Mouse (Mus musculus) hindbrain, postnatal 0 days (tissue): ENCODE measurements around the gene Syk. TPM values are rescaled to one million over a fixed set of nuclear protein-coding genes. Genes with fewer than 3 reads are reported as not detected.
A peak's percentile ranks its signal among the peaks of the same experiment; 100 is the strongest.

Experiments used
- ATAC-seq: fragments of 200-750 bp; cut with Nextera tagmentation; 2 replicates; pipeline ENCODE4 v1.8.0; 2017; ENCODE audit warnings: mild to moderate bottlenecking, moderate TSS enrichment, moderate library complexity
- DNase-seq: peaks from one replicate; pipeline ENCODE4 v3.0.0-alpha.2; 2015; ENCODE audit warnings: low spot score
- H3K27ac ChIP-seq: fragments of 300-500 bp; sonication (generic); 2 replicates; pipeline ENCODE4 v1.5.1; 2014; ENCODE audit warnings: mild to moderate bottlenecking
- H3K27me3 ChIP-seq: fragments of 300-500 bp; sonication (generic); 2 replicates; pipeline ENCODE4 v1.6.1; 2014; ENCODE audit warnings: low read length, mixed read lengths; ENCODE audit not compliant: insufficient read depth
- H3K36me3 ChIP-seq: fragments of 300-500 bp; sonication (generic); 2 replicates; pipeline ENCODE4 v1.6.1; 2014; ENCODE audit warnings: low read length, mixed read lengths; ENCODE audit not compliant: insufficient read depth
- H3K4me1 ChIP-seq: fragments of 300-500 bp; sonication (generic); 2 replicates; pipeline ENCODE4 v1.6.1; 2014; ENCODE audit warnings: antibody characterized with exemption, low read length, mixed read lengths; ENCODE audit not compliant: insufficient read depth
- H3K4me2 ChIP-seq: fragments of 300-500 bp; sonication (generic); 2 replicates; pipeline ENCODE4 v1.6.1; 2014; ENCODE audit warnings: low read depth, mild to moderate bottlenecking, low read length, moderate library complexity, mixed read lengths
- H3K4me3 ChIP-seq: fragments of 300-500 bp; sonication (generic); 2 replicates; pipeline ENCODE4 v1.5.1; 2014; ENCODE audit warnings: low read length
- H3K9ac ChIP-seq: fragments of 300-500 bp; sonication (generic); replicated peaks from 2 replicates; pipeline ENCODE4 v1.6.1; 2014; ENCODE audit warnings: mild to moderate bottlenecking, low read length, moderate library complexity, mixed read lengths
- H3K9me3 ChIP-seq: fragments of 300-500 bp; sonication (generic); 2 replicates; pipeline ENCODE4 v1.6.1; 2016; ENCODE audit warnings: low read length, mixed read lengths
- CTCF ChIP-seq: IDR thresholded peaks from 2 replicates; pipeline ENCODE4 v1.5.1; 2016; ENCODE audit warnings: antibody characterized with exemption, control low read depth, low read depth
- WGBS: fragments of 180-500 bp; shearing (Covaris S2); extraction: QIAGEN DNeasy Blood & Tissue Kit; methylation state at CpG from one replicate; pipeline ENCODE4 v1.1.7; 2014; 5-methylcytosine and 5-hydroxymethylcytosine counted together
- polyA plus RNA-seq: library from polyadenylated mRNA; unstranded; fragments of >200 nt; fragmentation: Nextera tagmentation; extraction: Ambion mirVana; gene quantifications from 2 replicates; pipeline ENCODE4 v1.2.1, GENCODE M21; 2015
- total RNA-seq: library from RNA; depleted of rRNA; stranded (reverse); fragments of >200 nt; gene quantifications from 2 replicates; pipeline ENCODE4 v1.2.3, GENCODE M21; 2014

Gene Syk
- total and polyA plus RNA-seq, 2 experiments from 2014 or later, result 1.2 to 2.7 TPM

DNA sequence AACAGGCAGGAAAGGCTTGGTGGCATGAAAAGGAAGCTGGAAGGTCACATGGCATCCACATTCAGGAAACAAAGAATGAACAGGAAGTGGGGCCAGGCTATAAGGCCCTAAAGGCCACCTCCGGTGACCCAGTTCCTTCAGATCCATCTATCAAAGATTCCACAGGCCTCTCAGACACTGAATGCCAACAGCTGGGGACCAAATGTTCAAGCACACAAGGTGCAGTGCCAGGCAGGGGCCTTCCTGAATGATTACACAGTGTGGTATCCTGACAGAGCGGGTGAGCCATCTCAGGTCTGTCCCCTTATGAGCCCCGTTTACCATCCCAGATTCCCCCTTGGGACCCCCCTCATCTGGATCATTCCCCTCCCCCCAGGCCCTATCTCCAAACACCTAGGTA, 63.6 kb downstream of the Syk start:
- TF ChIP-seq CTCF, result no peak
- H3K4me3 ChIP-seq, result no peak overlapping the region
- no peaks in the 10 kb centered on the region for H3K27me3 ChIP-seq
- no peak overlapping the region for H3K4me2 ChIP-seq
- no peak for DNase-seq
- H3K36me3 ChIP-seq, result no peaks in the 10 kb centered on the region
- H3K9me3 ChIP-seq, result no peaks in the 10 kb centered on the region
- no peak overlapping the region for H3K9ac ChIP-seq
- no peak overlapping the region for H3K27ac ChIP-seq
- 96% methylated on average over 3 of the region's 3 CpGs for WGBS
- H3K4me1 ChIP-seq, result no peaks in the 10 kb centered on the region
- ATAC-seq, result no peak

DNA sequence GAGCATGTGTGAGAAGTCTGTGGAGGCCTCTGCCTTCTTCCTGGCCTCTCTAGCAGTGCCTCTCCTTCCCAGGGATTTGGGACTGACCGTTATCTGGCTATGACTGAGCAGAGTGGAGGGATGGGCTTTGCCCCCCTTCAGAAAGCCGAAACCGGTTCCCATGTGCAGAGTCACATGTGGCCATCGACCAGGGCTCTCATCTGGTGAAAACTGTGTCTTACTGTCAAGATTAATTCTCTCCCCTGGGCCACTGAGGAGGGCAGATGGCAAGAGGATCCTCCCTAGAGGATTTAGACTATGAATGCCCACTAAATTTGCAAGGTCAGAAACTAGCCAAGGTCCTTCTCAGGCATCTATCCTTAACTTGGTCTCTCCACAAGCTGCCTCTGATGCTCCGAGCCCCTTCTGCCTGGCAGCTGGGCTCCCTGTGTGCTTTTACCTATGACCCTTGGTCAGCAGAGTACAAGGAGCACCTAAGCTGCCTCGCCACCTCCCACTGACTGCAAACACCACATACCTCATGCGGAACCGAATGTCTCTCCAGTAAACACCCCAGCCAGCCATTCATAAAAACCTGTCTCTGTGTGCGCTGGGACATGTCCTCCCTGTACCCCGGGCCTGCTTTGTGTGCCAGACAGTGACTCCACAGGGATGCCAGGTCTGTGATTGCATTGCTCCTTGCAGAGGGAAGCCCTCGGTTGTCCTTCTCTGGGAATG, 65.2 kb downstream of the Syk start:
- Histone ChIP-seq H3K27me3 (no peaks in the 10 kb centered on the region), H3K9ac (no peak overlapping the region), H3K4me3 (no peak overlapping the region), H3K27ac (no peak overlapping the region), H3K4me2 (no peak overlapping the region), H3K36me3 (no peaks in the 10 kb centered on the region), H3K4me1 (no peaks in the 10 kb centered on the region), H3K9me3 (no peaks in the 10 kb centered on the region)
- 37% methylated on average over 11 of the region's 11 CpGs for WGBS
- no peak for ATAC-seq
- DNase-seq, result peak; percentile 13
- no peak for TF ChIP-seq CTCF

DNA sequence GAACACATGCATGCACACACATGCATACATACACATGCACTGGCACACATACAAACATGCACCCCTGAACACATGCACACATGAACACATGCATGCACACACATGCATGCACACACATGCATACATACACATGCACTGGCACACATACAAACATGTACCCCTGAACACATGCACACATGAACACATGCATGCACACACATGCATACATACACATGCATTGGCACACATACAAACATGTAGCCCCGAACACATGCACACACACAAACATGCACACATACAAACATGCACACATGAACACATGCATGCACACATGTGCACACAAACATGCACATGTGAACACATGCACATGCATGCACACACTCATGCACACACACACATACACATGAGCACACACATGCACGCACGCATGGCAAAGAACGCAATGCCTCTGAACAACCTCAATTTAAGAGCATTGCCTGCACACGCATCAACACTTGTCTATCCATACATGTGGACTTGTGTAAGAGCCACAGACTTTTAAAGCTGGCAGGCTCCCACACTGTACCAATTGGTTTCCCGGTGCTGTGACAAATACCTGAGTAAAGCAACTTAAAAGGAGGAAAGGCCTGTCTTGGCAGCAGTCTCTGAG, 66.9 kb downstream of the Syk start:
- no peak overlapping the region for H3K4me2 ChIP-seq
- no peak for TF ChIP-seq CTCF
- 96% methylated on average over 6 of the region's 6 CpGs for WGBS

DNA sequence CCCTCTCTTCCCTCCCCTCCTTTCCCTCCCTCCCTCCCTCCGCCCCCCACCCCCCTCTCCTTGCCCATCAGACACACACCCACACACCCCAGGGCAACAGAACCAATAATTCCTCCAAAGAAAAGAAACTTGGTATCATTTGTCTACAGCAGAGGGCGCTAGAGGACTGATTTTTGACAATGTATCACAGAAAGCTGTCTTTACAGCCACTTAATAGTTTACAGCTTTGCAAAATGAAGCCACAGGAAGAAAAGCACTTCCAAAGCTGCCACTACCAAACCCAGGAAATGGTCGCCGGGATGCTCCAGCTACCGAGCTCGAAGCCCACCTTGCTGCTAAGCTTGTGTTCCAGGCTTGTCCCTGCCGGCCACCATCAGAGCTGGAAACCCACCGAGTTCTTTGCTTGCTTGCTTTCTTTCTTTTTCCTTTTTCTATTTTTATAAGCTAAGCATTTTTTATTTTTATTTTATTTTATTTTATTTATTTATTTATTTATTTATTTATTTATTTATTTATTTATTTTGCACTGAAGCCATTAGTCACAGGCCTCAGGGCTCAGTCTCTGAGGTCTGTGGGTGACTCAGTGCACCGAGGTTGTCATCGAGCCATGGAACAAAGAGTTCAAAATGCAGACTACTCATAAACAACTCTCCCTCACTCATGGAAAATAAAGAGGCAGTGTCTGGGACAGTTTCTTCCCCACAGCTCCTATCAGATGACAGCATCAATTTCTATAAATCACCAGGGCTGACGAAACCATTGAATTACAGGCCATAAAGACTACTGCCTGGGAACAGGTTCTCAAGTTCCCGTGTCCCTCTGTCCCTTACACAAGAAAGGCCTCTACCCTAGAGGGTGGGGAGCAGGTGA, 68.6 kb downstream of the Syk start:
- peak; percentile 71 for TF ChIP-seq CTCF
- DNase-seq (peak; percentile 92), ATAC-seq (peak; percentile 28; the same call in 1 of the 2 replicates)
- no peaks in the 10 kb centered on the region for H3K27me3 ChIP-seq
- H3K4me3 ChIP-seq, result no peak overlapping the region
- H3K27ac ChIP-seq, result no peak overlapping the region
- no peak overlapping the region for H3K4me2 ChIP-seq
- 51% methylated on average over 11 of the region's 12 CpGs for WGBS
- no peaks in the 10 kb centered on the region for H3K36me3 ChIP-seq
- H3K9me3 ChIP-seq, result no peaks in the 10 kb centered on the region
- no peaks in the 10 kb centered on the region for H3K4me1 ChIP-seq
- H3K9ac ChIP-seq, result no peak overlapping the region

More for the DNA sequence above, 66.9 kb downstream of the Syk start:
- no peak for ATAC-seq
- no peaks in the 10 kb centered on the region for H3K27me3 ChIP-seq
- H3K4me3 ChIP-seq, result no peak overlapping the region
- no peak overlapping the region for H3K27ac ChIP-seq
- no peak overlapping the region for H3K9ac ChIP-seq
- no peak for DNase-seq
- H3K4me1 ChIP-seq, result no peaks in the 10 kb centered on the region
- H3K9me3 ChIP-seq, result no peaks in the 10 kb centered on the region
- H3K36me3 ChIP-seq, result no peaks in the 10 kb centered on the region

DNA sequence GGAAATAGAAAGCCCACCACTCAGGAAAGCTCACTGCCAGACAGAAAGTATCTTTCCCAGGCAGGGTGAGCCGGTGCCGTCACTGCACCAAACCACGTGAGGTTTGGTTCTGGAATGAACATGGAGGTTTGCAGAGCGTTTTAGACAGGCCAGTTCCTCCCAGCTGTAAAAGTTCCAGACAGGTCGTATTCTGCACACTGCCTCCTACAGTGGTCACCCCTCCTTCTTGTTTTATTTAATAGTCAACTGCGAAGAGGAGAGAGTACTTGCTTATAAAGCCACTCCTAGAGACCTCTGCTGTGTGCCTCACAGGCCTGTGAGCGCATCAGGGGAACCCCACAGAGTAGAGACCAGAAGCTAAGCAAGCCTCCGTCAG, 69.3 kb downstream of the Syk start:
- no peaks in the 10 kb centered on the region for H3K4me1 ChIP-seq
- WGBS, result 83% methylated on average over 8 of the region's 8 CpGs
- no peaks in the 10 kb centered on the region for H3K27me3 ChIP-seq
- no peaks in the 10 kb centered on the region for H3K9me3 ChIP-seq
- no peak overlapping the region for H3K4me3 ChIP-seq
- H3K4me2 ChIP-seq, result no peak overlapping the region
- H3K36me3 ChIP-seq, result no peaks in the 10 kb centered on the region
- no peak overlapping the region for H3K9ac ChIP-seq
- no peak for ATAC-seq
- no peak for DNase-seq
- no peak for TF ChIP-seq CTCF
- no peak overlapping the region for H3K27ac ChIP-seq

DNA sequence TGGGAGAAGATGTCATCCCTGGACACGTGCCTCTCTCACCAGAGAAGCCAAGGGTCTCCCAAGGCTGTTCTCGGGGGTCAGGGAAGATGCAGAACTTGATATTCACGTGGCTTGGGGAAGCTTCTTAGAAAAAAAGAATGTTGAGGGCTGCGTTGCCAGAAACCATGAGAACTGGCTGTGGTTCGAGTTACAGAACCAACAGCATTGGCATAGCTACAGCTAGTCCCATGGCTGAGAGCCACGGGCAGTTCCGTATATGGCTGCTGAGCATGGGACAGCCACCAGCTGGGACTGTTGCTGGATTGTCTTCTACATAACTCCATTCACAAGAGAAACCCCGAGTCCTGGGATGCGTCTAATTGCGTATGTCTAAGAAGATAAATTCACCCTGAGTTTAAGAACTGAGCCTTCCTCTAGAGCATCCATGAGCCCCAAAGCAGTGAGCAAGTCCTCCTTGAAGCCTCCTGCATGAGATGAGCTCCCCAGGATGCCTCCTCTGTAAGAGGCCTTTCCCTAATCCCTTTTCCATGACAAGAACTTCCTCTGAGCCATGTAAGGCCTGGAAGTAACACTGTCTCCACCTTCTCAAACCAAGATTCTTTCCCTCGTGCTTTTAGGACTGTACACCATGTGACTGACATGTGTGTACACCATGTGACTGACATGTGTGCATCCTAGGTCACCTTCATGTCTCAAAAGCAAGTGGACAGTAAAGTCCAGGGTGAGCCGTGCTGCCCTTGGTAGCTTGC, 71.3 kb downstream of the Syk start:
- Histone ChIP-seq H3K9me3 (no peaks in the 10 kb centered on the region), H3K4me1 (no peaks in the 10 kb centered on the region), H3K27me3 (no peaks in the 10 kb centered on the region), H3K4me2 (no peak overlapping the region), H3K36me3 (no peaks in the 10 kb centered on the region), H3K9ac (no peak overlapping the region), H3K4me3 (no peak overlapping the region), H3K27ac (no peak overlapping the region)
- no peak for DNase-seq
- 65% methylated on average over 12 of the region's 12 CpGs for WGBS
- no peak for TF ChIP-seq CTCF
- ATAC-seq, result no peak
